Mouse (Mus musculus) left cerebral cortex, adult 9 months (tissue): ENCODE measurements around the gene Qtrt1.
A peak's percentile ranks its signal among the peaks of the same experiment; 100 is the strongest.

Experiments used
- DNase-seq, 2 experiments: peaks; one replicate each; pipeline ENCODE4 v3.0.0; 2022; ENCODE audit warnings: low spot score in 2 of 2

The Qtrt1 gene

DNA sequence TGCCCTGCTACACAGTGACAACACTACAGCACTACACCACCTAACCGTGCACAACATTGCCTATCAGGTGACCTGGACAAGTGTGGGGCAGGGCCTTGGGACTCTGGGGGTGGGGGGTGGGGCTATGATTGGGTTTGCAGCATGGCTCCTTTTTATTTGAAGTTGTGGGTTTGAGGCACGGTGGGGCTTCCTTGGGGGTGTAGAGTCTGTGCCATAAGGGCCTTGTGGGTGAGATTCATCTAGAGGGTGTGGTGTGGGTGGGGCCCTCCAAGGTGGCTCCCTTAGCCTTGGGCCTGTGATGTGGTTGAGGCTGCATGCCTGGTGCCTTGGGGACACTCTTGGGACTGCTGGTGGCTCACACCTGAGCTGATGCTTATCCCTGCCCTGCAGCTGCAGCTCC is 8.0 kb downstream of the Qtrt1 start:
- DNase-seq, result no peak

DNA sequence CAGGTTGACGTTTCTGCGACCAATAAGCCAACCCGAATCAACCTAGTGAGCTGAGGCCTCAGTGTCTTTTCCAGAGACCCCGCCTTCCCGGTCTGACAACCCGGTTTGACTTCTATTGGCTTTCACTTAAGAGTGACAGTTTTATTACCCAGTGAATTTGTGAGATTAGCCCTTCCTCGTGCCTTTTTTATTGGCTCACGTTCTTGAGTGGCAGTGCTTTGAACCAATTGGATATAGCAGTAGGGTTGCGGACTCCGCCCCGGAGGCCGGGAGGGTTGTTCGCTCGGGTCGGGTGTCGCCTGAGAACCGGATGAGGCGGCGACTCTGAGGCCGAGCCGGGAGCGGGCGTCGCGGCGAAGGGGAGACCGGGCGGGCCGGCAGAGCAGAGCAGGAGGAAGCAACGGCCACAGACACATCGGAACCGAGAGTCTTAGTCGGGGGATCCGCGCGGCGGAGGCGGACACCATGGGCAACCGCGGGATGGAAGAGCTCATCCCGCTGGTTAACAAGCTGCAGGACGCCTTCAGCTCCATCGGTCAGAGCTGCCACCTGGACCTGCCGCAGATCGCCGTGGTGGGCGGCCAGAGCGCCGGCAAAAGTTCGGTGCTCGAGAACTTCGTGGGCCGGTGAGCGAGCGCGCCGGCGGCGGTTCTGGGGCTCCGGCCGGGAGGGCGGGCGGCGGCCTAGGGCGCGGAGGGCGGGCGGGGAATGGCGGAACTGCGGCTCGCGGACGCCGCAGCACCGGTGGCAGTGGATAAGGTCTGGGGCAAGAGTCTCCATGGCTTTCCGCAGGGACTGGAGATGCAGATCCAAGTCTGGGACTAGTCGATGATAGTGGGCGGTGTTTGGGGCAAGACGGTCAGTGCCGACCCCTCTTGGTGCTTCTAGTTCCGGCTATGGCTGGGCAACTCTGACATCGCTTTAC is 13.3 kb downstream of the Qtrt1 start, which contains the start of gene Dnm2:
Gene Dnm2, plus strand, starts transcription at position 278 of the 925 bp plus-strand sequence.
- peak; percentile 99 to 100 for DNase-seq

DNA sequence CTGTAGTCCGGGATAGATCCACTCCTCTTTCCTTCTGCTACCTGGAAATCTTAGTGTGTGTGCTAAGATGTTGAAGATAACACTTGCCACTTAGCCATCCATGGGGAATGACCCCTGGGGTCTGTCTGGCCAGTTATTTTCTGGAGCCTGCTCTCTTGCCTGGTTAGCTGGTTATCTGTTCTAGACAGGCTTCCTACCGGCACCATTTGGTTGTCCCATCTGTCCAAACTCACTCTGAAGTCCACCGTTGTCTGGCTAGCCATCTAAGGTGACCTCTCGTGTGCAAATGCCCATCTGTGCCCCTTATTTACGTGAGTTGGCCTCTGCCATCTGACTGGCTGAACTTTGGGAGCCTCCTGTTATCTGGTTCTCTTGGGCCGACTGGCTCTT is 13.9 kb downstream of the Qtrt1 start:
- DNase-seq, result no peak

DNA sequence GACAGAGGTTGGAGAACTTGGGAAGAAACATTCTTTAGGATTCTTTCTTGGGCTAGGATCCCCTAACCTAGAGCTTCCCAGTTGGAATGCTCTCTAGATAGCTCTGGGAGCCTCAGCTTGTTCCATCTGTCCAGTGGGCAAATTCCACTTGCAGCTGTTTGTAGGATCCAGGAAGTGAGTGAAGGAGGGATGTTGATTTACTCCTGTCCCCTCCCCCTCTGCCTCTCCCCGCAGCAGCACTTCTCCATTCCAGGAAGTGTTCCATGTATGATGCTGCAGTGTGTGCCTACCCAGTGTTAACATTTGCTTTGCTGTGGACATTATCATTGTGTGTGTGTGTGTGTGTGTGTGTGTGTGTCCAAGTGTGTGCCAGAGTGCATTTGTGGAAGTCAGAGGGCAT is 14.4 kb downstream of the Qtrt1 start:
- no peak for DNase-seq

DNA sequence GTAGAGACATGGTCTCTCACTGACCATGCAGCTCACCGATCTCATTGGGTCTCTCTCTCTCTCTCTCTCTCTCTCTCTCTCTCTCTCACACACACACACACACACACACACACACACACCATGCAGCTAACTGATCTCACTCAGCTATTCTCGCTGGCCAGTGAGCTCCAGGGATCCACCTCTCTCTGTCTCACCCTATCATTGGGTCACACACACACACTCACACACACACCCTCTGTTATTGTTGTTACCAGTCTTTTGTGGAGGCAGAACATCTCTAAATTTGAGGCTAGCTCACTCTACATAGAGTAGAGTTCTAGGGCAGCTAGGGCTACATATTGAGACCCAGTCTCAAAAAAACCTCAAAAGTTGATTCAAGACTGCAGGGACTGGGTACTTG is 14.9 kb downstream of the Qtrt1 start:
- DNase-seq, result no peak

DNA sequence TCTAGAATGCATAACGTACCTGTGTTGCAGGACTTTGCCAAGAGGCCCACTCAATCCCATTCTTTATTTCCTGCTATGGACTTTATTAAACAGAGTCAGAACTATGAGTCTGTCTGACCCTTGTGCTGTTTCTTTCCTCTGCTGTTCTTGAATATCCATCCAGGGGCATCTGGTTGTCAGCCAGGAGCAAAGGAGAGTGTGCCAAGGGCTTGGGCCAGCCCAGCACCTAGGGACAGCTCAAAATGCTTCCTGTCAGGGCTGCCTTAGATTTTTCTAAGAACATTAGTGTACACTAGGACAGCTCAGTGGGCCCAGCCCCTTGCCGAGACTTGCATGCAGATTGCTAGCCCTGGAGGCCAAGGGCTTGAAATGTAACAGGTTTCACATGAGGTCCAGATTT is 16.1 kb downstream of the Qtrt1 start:
- DNase-seq, result no peak

DNA sequence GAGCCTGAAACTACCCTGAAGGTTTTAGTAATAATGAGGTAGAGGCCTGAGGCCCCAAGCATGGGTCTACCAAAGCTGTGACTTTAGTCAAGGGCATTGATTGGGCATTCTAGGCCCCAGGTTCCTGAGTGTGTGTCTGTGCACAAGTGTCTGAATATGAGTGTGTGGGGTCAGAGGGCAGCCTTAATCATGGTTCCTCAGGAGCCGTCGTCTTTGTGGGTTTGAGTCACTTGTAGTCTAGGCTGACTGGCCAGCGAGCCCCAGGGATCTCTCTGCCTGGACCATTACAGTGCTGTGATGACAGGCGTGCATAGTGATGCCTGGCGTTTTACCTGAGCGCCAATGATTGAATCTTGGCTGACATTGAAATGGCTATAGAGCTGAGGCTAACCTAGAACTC is 16.5 kb downstream of the Qtrt1 start:
- no peak for DNase-seq

DNA sequence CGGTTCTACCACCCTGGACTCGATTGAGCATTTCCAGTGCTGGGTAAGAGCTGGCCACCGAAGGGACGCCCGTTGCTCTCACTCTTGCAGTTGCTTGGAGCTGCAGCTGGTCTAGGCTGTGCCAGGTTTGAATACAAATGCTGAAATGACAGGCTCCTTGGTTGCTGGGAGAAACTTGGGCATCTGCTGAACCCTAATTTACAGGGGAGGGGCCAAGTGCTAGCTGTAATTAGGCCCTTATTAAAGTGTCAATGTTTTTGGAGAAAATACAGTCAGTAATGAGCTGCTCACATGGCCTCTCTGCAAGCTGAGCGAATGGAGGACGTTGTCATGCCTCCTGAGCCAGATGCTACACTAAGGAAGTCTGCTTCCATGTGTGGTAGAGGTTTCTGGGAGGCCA is 19.1 kb downstream of the Qtrt1 start:
- DNase-seq, result peak in 1 of 2 experiments; percentile 60

DNA sequence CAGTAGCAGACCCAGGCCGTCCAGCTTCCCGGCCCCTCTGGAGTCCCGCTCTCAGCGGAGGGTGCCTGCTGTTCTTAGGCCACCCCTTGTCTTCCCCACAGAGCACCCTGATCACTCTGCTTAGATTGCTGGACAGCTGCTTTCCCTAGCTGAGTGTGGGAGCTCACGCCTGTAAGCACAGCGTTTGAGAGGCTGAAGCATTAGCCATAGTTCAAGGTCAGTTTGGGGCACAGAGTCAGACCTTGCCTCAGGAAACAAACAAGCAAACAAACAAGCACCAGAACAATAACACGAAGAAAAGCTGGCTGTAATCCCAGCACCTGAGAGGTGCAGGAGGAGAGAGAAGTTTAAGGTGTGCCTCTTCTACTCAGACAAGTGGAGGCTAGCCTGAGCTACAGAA is 20.4 kb downstream of the Qtrt1 start:
- DNase-seq, result no peak

DNA sequence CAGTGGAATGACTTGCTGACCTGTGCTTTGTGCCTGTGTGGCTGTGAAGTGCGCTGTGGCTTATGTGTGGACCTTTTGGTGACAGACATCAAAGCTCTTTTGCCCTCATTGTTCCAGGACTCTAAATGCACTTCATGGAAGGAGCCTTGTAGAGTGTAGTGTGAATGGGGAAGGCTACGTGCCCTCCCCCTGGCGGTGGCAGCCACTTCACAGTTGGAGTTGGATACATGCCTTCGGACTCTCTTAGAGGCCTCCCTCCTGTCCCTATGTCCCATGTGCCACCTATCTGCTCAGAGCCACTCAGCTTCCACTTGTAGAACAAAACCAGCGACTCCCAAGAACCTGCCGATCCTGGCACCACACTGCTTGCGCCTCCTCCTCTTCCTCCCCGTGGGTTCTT is 22.1 kb downstream of the Qtrt1 start:
- no peak for DNase-seq

DNA sequence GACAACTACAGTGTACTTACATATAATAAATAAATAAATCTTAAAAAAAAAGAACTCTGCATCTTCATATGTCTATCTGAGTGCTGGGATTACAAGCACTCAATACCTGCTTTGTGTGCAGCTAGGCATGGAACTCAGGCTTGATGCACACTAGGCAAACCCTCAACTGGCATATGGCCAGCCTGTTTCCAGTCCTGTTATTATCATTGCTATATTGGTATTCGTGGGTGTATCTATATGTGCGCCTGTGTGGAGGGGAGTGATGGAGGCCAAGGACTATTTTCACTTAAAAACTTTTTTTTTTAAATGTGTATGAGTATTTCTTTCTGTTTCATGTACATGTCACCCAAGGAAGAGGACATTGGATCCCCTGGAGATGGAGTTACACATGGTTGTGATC is 22.8 kb downstream of the Qtrt1 start:
- DNase-seq, result no peak

DNA sequence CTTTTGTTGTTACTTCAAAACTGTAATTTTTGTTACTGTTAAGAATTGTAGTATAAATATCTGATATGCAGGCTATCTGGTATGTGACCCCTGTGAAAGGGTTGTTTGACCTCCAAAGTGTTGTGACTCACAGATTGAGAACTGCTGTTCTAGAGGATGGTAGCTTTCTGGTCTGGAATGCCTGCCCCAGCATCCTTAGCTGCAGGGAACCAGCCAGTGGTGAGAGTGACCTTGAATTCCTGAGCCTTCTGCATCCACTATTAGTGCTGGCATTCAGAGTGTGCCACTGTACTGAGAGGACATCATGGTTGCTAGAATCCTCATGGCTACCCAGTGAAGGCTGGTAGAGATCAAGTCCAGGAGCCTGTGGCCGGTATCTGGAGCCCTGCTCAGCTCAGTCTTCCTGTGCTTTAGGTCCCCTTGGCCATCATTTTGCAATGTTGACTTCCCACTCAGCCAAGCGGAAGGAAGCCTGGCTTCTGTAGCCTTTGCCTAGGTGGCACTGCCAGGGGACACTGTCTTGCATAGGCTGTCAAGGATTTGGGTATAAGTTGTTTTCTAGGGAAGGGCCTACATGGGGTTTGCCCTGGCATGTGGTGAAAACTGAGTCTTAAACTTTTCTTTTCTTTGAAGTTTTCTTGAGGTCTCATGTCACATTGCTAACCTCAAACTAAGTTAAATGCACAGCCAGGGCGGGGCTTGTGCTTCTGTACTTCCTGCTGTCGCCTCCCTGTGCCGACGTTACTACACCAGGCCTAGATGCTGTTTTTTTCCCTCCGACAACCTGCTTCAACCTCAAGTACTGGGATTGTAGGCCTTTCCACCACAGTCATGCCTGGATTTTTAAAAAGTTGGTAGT is 24.4 kb downstream of the Qtrt1 start:
- no peak for DNase-seq

DNA sequence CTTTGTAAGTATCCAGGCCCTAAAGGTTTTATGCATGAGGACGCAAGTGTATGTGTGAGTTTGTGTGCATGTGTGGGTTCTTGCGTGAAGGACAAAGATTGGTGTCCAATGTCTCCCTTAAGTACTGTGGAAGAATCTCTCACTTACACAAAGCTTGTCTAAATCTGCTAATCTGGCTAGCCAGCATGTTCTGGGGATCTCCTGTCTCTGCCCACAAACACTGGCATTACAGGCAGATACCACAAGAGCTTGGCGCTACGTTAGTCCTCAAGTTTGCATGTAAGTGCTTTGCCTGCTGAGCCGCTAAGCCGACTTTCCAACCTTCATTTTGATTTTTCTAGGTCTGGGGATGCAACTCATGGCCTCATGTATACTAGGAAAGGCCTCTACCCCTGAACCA is 25.9 kb downstream of the Qtrt1 start:
- no peak for DNase-seq

DNA sequence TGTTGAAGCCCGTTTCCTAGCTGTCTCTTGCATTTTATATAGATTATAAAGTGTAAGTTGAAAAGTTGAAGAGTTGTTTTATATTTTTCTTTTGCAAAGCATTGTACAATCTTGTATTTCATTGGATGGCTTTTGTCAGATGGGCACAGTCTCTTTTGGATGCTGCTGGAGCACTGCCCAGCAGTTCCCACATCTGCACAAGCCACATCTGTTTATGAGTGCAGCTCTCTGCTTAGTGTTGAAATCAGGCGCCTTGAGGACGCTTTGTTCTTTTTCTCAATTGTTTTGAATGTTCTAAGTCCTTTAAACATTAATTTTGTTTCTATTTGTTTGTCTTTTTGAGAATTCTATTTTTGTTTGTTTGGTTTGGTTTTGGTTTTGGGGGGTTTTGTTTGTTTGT is 26.6 kb downstream of the Qtrt1 start:
- DNase-seq, result no peak

DNA sequence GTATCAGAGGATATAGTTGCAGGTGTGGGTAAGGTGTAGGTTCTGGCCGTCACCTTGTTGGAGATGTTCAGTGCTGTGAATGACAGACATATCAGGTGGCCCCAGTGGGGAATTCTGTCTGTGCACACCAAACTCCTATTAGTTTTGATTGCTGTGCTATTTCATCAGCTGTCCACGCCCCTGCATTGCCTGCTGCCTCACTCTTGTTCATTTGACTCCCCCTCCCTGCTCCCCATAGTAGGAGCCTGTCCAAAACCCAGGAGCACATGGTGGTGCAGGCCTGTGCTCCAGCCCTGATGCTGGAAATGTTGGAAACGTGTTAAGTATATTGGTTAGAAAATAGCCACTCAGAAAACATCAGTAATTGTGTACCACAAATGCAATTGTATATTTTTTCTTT is 27.8 kb downstream of the Qtrt1 start:
- no peak for DNase-seq

DNA sequence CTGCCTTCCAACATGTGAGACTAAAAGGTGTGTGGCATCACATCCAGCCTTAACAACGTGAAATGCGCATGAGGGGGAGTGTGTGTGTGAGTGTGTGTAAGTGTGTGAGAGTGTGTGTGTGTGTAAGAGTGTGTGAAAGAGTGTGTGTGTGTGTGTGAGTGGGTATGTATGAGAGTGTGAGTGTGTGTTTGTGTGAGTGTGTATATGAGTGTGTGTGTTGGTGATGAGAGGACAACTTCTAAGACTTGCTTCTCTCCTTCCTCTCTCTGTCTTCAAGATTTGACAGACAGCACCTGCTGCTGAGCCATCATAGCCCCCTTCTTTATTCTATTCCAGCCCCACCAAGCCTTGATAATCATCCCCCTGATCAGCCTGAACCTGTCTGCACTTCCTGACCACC is 28.3 kb downstream of the Qtrt1 start:
- no peak for DNase-seq

DNA sequence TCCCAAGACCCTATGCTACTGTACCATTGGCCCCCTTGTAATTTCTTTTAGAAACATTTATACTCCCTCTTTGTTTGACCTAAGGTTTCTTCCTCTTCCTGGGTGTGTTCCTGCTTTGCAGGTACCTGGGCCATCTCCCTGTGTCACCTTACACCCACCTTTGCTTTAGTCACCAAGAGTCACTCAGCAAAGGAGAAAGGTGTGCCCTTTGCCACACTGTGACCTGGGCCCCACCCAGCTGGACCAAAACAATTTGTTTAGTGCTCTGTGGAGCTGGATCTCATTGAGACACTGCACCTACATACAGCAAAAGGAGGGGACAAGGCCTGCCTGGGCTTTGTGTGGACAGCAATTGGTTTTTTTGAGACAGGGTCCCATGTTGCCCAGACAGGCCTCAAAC is 28.8 kb downstream of the Qtrt1 start:
- no peak for DNase-seq

DNA sequence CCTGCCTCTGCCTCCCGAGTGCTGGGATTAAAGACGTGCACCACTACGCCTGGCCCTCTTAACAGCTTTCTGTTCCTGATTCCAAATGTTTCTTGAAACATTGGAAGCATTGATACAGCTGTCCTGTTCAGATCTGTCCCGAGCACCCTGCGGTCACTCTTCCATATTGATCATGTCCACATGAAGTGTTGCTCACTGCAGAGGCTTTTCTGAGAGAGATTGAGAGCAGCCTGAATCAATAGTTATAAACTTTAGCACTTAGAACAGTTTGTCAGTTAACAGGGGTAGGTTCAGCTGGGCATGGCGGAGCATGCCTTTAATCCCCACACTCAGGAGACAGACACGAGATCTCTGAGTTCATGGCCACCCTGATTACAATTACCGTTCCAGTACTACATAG is 32.2 kb downstream of the Qtrt1 start:
- no peak for DNase-seq

DNA sequence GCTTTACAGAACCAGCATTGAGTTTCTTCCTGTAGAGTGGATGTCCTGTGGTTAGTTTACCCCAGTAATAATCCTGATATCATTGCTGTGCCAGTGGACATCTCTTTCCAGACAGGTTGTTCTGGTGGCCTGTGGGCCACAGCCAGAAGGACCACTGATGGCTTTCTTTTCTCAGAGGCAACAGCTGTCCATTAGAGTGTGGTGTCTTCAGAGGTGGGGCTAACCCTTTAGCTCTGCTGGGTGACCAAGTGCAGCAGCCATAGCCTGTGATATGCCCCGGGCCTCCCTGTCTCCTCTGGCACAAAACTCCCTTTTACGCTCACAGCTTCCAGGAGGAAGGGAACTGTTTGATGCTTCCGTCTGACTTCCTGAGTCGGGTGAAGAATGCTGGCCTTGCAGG is 32.9 kb downstream of the Qtrt1 start:
- no peak for DNase-seq

DNA sequence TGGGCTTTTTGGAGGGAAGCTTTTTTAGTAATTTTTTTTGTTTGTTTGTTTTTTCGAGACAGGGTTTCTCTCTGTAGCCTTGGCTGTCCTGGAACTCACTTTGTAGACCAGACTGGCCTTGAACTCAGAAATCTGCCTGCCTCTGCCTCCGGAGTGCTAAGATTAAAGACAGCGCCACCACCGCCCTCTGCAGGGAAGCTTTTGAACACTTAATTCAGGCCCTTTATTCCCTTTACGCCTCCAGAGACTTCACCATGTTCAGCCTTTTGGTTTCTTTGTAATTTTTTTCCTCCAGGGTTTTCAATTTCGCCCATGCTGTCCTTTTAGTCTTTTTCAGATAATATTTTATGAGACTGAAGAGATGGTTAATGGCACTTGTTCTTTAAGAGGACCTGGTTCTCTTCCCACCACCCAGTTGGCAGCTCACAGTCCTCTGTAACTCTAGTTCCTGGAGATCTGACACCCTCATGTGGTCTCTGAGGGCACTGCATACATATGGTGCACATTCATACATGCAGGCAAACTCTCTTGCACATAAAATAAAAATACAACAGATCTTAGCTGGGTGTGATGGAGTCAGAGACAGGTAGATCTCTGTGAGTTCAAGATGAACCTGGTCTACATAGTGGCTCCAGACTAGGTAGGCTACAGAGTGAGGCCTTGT is 33.6 kb downstream of the Qtrt1 start:
- DNase-seq, result no peak

DNA sequence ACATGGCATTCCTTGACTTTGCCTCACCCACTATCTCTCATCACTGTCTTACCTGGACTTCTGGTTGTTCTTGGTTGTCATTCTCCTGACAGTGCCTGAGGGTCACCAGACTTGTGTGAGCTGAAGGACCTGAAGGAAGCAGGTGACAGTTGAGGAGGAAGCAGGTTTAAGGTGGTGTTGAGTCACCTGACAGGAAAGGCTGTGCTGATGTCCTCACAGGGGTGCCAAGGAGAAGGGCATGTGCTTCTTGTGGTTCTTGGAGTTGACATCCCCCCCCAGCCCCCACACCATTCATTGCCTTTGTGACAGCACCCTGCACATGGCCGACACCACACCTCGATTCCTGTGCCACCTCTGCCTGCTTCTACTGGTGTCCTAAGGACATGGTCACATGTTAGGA is 36.1 kb downstream of the Qtrt1 start:
- DNase-seq, result no peak

DNA sequence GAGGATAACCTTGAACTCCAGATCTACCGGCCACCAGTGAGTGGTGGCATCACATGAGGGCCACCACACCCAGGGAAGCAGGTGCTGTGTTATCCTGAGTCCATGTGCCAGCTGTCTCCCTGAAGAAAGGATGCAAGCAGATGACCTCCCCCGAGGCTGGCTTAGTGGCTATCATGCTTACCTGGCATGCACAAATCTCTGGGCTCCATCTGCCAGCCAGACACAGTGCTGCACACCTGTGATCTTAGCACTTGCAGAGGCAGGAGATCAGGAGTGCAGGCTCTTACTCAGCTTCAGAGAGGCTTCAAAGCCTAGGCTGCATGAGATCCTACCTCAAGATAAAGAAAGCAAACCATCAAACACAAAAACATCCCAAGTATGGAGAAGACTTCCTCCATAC is 38.1 kb downstream of the Qtrt1 start:
- no peak for DNase-seq
